Mouse (Mus musculus) liver, postnatal 0 days (tissue): ENCODE results near the gene Synpo2l. TPM values are rescaled to one million over a fixed set of nuclear protein-coding genes. Genes with fewer than 3 reads are reported as not detected.

Experiments
- ATAC-seq: fragments of 200-750 bp; cut with Nextera tagmentation; 2 replicates; pipeline ENCODE4 v1.8.0; 2017; ENCODE audit warnings: mild to moderate bottlenecking, moderate library complexity
- DNase-seq: peaks from one replicate; pipeline ENCODE4 v3.0.0-alpha.2; 2016
- H3K27ac ChIP-seq: fragments of 300-500 bp; sonication (generic); 2 replicates; pipeline ENCODE4 v1.5.1; 2014; ENCODE audit warnings: antibody characterized with exemption, moderate library complexity, mild to moderate bottlenecking, low read depth
- H3K27me3 ChIP-seq: fragments of 300-500 bp; sonication (generic); 2 replicates; pipeline ENCODE4 v1.6.1; 2014; ENCODE audit warnings: low read length, control low read depth, mixed read lengths; ENCODE audit not compliant: insufficient read depth
- H3K36me3 ChIP-seq: fragments of 300-500 bp; sonication (generic); replicated peaks from 2 replicates; pipeline ENCODE4 v1.6.1; 2014; ENCODE audit warnings: mild to moderate bottlenecking, control low read depth, low read length, moderate library complexity, mixed read lengths; ENCODE audit not compliant: insufficient read depth
- H3K4me1 ChIP-seq: fragments of 300-500 bp; sonication (generic); 2 replicates; pipeline ENCODE4 v1.6.1; 2014; ENCODE audit warnings: antibody characterized with exemption, mild to moderate bottlenecking, control low read depth; ENCODE audit not compliant: insufficient read depth
- H3K4me2 ChIP-seq: fragments of 300-500 bp; sonication (generic); 2 replicates; pipeline ENCODE4 v1.6.1; 2014; ENCODE audit warnings: low read depth, mild to moderate bottlenecking, low read length, moderate library complexity, mixed read lengths
- H3K4me3 ChIP-seq: fragments of 300-500 bp; sonication (generic); 2 replicates; pipeline ENCODE4 v1.5.1; 2014; ENCODE audit warnings: low read depth, low read length
- H3K9ac ChIP-seq: fragments of 300-500 bp; sonication (generic); replicated peaks from 2 replicates; pipeline ENCODE4 v1.6.1; 2014; ENCODE audit warnings: mild to moderate bottlenecking, moderate library complexity
- H3K9me3 ChIP-seq: fragments of 300-500 bp; sonication (generic); 2 replicates; pipeline ENCODE4 v1.6.1; 2016; ENCODE audit warnings: mild to moderate bottlenecking, control low read depth, low read length, mixed read lengths
- CTCF ChIP-seq: sonication (generic); IDR thresholded peaks from 2 replicates; pipeline ENCODE4 v1.5.1; 2016; ENCODE audit warnings: antibody characterized with exemption, low read depth
- EP300 ChIP-seq: IDR thresholded peaks from 2 replicates; pipeline ENCODE4 v1.6.1; 2016; ENCODE audit warnings: antibody characterized with exemption, low read depth, mild to moderate bottlenecking
- WGBS: fragments of 180-500 bp; shearing (Covaris S2); extraction: QIAGEN DNeasy Blood & Tissue Kit; methylation state at CpG from one replicate; pipeline ENCODE4 v1.1.7; 2014; ENCODE audit not compliant: insufficient replicate concordance; 5-methylcytosine and 5-hydroxymethylcytosine counted together
- polyA plus RNA-seq: library from polyadenylated mRNA; unstranded; fragments of >200 nt; fragmentation: Nextera tagmentation; extraction: Ambion mirVana; gene quantifications from 2 replicates; pipeline ENCODE4 v1.2.1, GENCODE M21; 2015

Synpo2l gene
- polyA plus RNA-seq, 1 experiment from 2014 or later, result 0.05 TPM

- TF ChIP-seq CTCF (no peak), EP300 (no peak)
- DNase-seq, result no peak
- WGBS, result 70% methylated on average over 9 of the region's 9 CpGs
- no peak for ATAC-seq
- peaks cover 11% of the 10 kb centered on the region; the same call in 1 of the 2 replicates for H3K4me1 ChIP-seq
- no peak overlapping the region for H3K4me2 ChIP-seq
- no peaks in the 10 kb centered on the region for H3K9me3 ChIP-seq
- H3K4me3 ChIP-seq, result no peak overlapping the region
- H3K36me3 ChIP-seq, result no peaks in the 10 kb centered on the region
- peak overlapping the region; percentile 60 for H3K27ac ChIP-seq
- H3K27me3 ChIP-seq, result no peaks in the 10 kb centered on the region
- no peak overlapping the region for H3K9ac ChIP-seq
Observed at GRCm38 (mm10) chr14:20655731-20656130, 12.4 kb downstream of the Synpo2l start.

DNA sequence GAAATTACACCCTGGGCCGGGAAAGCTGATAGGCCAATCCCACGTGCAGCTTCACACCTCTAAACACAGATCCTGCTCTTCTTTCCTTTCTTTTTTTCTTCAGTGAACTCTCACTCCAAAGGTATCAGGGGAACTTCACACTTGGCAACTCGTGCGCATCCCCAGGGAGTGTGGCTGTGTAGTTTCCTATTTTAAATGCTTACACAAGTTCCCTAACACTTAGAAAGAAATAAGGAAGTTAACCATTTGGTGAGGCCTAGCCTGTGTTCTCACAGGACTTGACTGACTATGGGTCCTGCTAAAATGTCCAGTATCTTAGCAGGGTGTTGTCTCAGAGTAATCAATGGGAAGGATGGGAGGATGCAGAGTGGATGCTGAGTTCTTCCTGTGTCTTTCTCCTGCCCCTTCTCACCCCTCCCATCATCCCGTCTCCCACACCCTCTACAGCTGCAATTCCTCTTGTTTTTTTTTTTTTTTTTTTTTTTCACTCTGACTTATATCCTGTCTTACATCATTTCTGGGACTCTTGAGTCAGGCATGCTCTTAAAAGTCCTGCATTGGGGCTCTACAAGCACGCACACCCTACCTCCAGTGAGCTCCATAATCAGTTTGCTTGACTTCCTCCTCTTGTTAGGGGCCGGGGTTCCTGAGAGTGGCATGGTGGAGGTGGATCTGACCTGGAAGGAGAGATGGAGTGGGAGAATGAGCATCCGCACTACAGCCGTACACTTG lies 13.3 kb downstream of the Synpo2l start:
- DNase-seq, result no peak
- ATAC-seq, result peak; percentile 38; the same call in 1 of the 2 replicates

GRCm38 (mm10) chr14:20651722-20652256 lies 16.4 kb downstream of the Synpo2l start:
- TF ChIP-seq EP300 (no peak), CTCF (no peak)
- ATAC-seq, result no peak
- 57% methylated on average over 4 of the region's 4 CpGs for WGBS

More for the DNA sequence above, 13.3 kb downstream of the Synpo2l start:
- Histone ChIP-seq H3K4me1 (peaks cover 6% of the 10 kb centered on the region; the same call in 1 of the 2 replicates), H3K4me2 (no peak overlapping the region), H3K27ac (peak overlapping the region; percentile 60), H3K9me3 (no peaks in the 10 kb centered on the region), H3K36me3 (no peaks in the 10 kb centered on the region), H3K27me3 (no peaks in the 10 kb centered on the region), H3K4me3 (no peak overlapping the region), H3K9ac (no peak overlapping the region)
- 63% methylated on average over 9 of the region's 9 CpGs for WGBS
- TF ChIP-seq EP300 (no peak), CTCF (no peak)

DNA sequence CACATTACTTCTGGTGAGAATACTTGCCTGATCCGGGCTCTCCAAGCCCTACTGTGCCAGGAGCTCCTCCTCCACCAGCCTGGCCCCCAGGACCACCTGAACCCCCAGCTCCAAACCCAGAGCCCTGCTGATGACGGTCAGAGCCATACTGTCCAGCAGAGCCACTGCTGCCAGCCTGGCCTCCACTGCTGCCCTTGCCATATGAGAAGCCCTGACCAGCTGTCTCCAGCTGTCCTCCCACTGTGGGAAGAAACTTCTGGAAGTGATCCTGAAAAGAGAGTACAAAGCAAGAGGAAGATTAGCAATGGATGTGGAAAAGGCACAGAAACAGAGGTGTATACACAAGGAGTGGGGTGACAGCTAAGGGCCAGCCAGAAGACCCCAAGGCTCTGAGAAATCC lies 17.2 kb downstream of the Synpo2l start:
- DNase-seq (no peak), ATAC-seq (no peak)
- peaks cover 6% of the 10 kb centered on the region; the same call in 1 of the 2 replicates for H3K4me1 ChIP-seq
- H3K27ac ChIP-seq, result no peak overlapping the region
- H3K9ac ChIP-seq, result no peak overlapping the region
- no peaks in the 10 kb centered on the region for H3K36me3 ChIP-seq
- no peak for TF ChIP-seq CTCF
- TF ChIP-seq EP300, result no peak
- no peak overlapping the region for H3K4me3 ChIP-seq
- no peaks in the 10 kb centered on the region for H3K9me3 ChIP-seq
- no peak overlapping the region for H3K4me2 ChIP-seq
- WGBS, result 69% methylated on average over 2 of the region's 2 CpGs
- H3K27me3 ChIP-seq, result no peaks in the 10 kb centered on the region

More at GRCm38 (mm10) chr14:20651722-20652256, 16.4 kb downstream of the Synpo2l start:
- Histone ChIP-seq H3K9me3 (no peaks in the 10 kb centered on the region), H3K36me3 (no peaks in the 10 kb centered on the region), H3K9ac (no peak overlapping the region), H3K4me2 (no peak overlapping the region), H3K27ac (no peak overlapping the region), H3K4me3 (no peak overlapping the region), H3K27me3 (no peaks in the 10 kb centered on the region), H3K4me1 (peaks cover 6% of the 10 kb centered on the region; the same call in 1 of the 2 replicates)
- DNase-seq, result no peak

DNA sequence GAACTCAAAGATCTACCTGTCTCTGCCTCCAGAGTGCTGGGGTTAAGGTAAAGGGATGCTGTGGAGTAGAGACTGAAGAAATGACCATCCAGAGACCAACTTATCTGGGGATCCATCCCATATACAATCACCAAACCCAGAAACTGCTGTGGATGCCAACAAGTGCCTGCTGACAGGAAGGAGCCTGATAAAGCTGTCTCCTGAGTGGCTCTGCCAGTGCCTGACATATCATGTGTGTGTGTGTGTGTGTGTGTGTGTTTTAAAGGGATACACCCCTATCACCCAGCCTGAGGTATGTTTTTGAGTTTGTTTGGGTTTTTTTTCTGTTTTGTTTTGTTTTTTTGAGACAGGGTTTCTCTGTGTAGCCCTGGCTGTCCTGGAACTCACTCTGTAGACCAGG lies 21.8 kb downstream of the Synpo2l start:
- Histone ChIP-seq H3K27me3 (no peaks in the 10 kb centered on the region), H3K9me3 (no peaks in the 10 kb centered on the region), H3K4me3 (no peak overlapping the region), H3K9ac (no peak overlapping the region), H3K4me1 (peaks cover 5% of the 10 kb centered on the region), H3K36me3 (no peaks in the 10 kb centered on the region), H3K4me2 (no peak overlapping the region), H3K27ac (no peak overlapping the region)
- ATAC-seq, result peak; percentile 54; the same call in 1 of the 2 replicates
- no peak for DNase-seq
- no peak for TF ChIP-seq EP300

GRCm38 (mm10) chr14:20645547-20645946 lies 22.6 kb downstream of the Synpo2l start:
- H3K4me2 ChIP-seq, result no peak overlapping the region
- ATAC-seq, result no peak
- H3K27ac ChIP-seq, result no peak overlapping the region
- H3K4me1 ChIP-seq, result peaks cover 6% of the 10 kb centered on the region
- H3K4me3 ChIP-seq, result no peak overlapping the region
- no peaks in the 10 kb centered on the region for H3K36me3 ChIP-seq
- TF ChIP-seq EP300 (no peak), CTCF (peak; percentile 54)
- WGBS, result 45% methylated on average over 3 of the region's 3 CpGs
- no peak for DNase-seq
- H3K27me3 ChIP-seq, result no peaks in the 10 kb centered on the region
- no peaks in the 10 kb centered on the region for H3K9me3 ChIP-seq
- H3K9ac ChIP-seq, result no peak overlapping the region
